Mouse (Mus musculus) granulocyte monocyte progenitor cell, adult 5-6 weeks (primary cell): ENCODE data around the gene Rab6b. TPM values are rescaled to one million over a fixed set of nuclear protein-coding genes. Genes with fewer than 3 reads are reported as not detected.

Experiments used
- ATAC-seq: replicated peaks from 2 replicates; pipeline ENCODE4 v1.8.0; 2016; ENCODE audit warnings: mild to moderate bottlenecking, moderate TSS enrichment, inconsistent platforms; ENCODE audit not compliant: poor library complexity, severe bottlenecking
- total RNA-seq, 2 experiments: library from RNA; stranded (forward) in 1 of 2; stranded (reverse) in 1 of 2; fragments of 200-712, 200-1000 nt in 1 of 2; fragments of >200 nt in 1 of 2; fragmentation: Nextera tagmentation in 1 of 2; gene quantifications; 2 replicates each; pipeline ENCODE4 v1.2.3; 2014 to 2017

Rab6b gene
- total RNA-seq, 2 experiments from 2014 or later: 0.11 to 0.15 TPM

GRCm38 (mm10) chr9:103092248-103092647 lies 19.3 kb upstream of the Rab6b start:
- peak; percentile 99 for ATAC-seq

- ATAC-seq: no peak
Measured at GRCm38 (mm10) chr9:103093681-103094080, 17.9 kb upstream of the Rab6b start.

GRCm38 (mm10) chr9:103108341-103108798 lies 3.2 kb upstream of the Rab6b start:
- ATAC-seq: peak; percentile 16

- no peak for ATAC-seq
Measured at GRCm38 (mm10) chr9:103108943-103109670, 2.5 kb upstream of the Rab6b start.

- ATAC-seq: no peak
Measured at GRCm38 (mm10) chr9:103109911-103110310, 1.7 kb upstream of the Rab6b start.

- ATAC-seq: no peak
Measured at GRCm38 (mm10) chr9:103110727-103111501, 673 bp upstream of the Rab6b start.

- 0 out of 2 replicates have a peak, but pooled peaks have one; percentile 12 for ATAC-seq
Measured at GRCm38 (mm10) chr9:103112471-103113271, 1.1 kb downstream of the Rab6b start.

- no peak for ATAC-seq
Measured at GRCm38 (mm10) chr9:103113351-103113750, 1.8 kb downstream of the Rab6b start.

GRCm38 (mm10) chr9:103114326-103114725 lies 2.7 kb downstream of the Rab6b start:
- no peak for ATAC-seq

GRCm38 (mm10) chr9:103114901-103115300 lies 3.3 kb downstream of the Rab6b start:
- no peak for ATAC-seq

GRCm38 (mm10) chr9:103116941-103117340 lies 5.4 kb downstream of the Rab6b start:
- no peak for ATAC-seq

- ATAC-seq: no peak
Measured at GRCm38 (mm10) chr9:103117495-103117894, 5.9 kb downstream of the Rab6b start.

- ATAC-seq: no peak
Measured at GRCm38 (mm10) chr9:103117951-103118350, 6.4 kb downstream of the Rab6b start.

GRCm38 (mm10) chr9:103118651-103119275 lies 7.2 kb downstream of the Rab6b start:
- no peak for ATAC-seq

- ATAC-seq: no peak
Measured at GRCm38 (mm10) chr9:103119781-103120180, 8.2 kb downstream of the Rab6b start.

- ATAC-seq: peak; percentile 25; the same call in 1 of the 2 replicates
Measured at GRCm38 (mm10) chr9:103120231-103120630, 8.6 kb downstream of the Rab6b start.

GRCm38 (mm10) chr9:103121546-103121945 lies 10.0 kb downstream of the Rab6b start:
- ATAC-seq: no peak

- ATAC-seq: no peak
Measured at GRCm38 (mm10) chr9:103124746-103125145, 13.2 kb downstream of the Rab6b start.

GRCm38 (mm10) chr9:103133493-103134124 lies 22.0 kb downstream of the Rab6b start:
- no peak for ATAC-seq
